Mouse (Mus musculus) CH12.LX (cell line): ENCODE measurements around the gene Uxs1. TPM values are rescaled to one million over a fixed set of nuclear protein-coding genes. Genes with fewer than 3 reads are reported as not detected.

Source experiments
- DNase-seq: peaks from one replicate; pipeline ENCODE4 v3.0.0-alpha.2; 2013; ENCODE audit errors: extremely low read depth
- H3K27ac ChIP-seq: 2 replicates; pipeline ENCODE4 v1.5.1; 2012; ENCODE audit warnings: low read depth, mild to moderate bottlenecking, control low read depth, moderate library complexity; ENCODE audit not compliant: insufficient read depth
- H3K27me3 ChIP-seq: replicated peaks from 2 replicates; pipeline ENCODE3; 2012; ENCODE audit warnings: inconsistent platforms
- H3K36me3 ChIP-seq, 2 experiments: replicated peaks in 1 of 2; 2 replicates each; pipeline versions ENCODE3 to v1.6.1; 2012; ENCODE audit warnings: inconsistent platforms in 1 of 2, low read length in 1 of 2, mild to moderate bottlenecking in 1 of 2, mixed read lengths in 1 of 2, moderate library complexity in 1 of 2; ENCODE audit not compliant: control insufficient read depth in 1 of 2, insufficient read depth in 1 of 2
- H3K4me1 ChIP-seq, 2 experiments: 2 replicates each; pipeline ENCODE4 v1.6.1; 2012; ENCODE audit warnings: inconsistent platforms in 1 of 2, moderate library complexity in 1 of 2; ENCODE audit not compliant: insufficient read depth in 2 of 2, control insufficient read depth in 1 of 2
- H3K4me2 ChIP-seq: 2 replicates; pipeline ENCODE4 v1.6.1; 2012; ENCODE audit warnings: low read depth, mild to moderate bottlenecking, control low read depth; ENCODE audit not compliant: poor library complexity, insufficient read depth, severe bottlenecking
- H3K4me3 ChIP-seq, 3 experiments: fragments of 150-350 bp in 1 of 3; sonication (generic) in 1 of 3; replicated peaks in 1 of 3; 2 replicates each; pipeline versions ENCODE3 to v1.5.1; 2011 to 2012; ENCODE audit warnings: low read depth in 2 of 3, low read length in 2 of 3, mild to moderate bottlenecking in 2 of 3, moderate library complexity in 2 of 3, control low read depth in 1 of 3, improper control_type of control experiment in 1 of 3, inconsistent platforms in 1 of 3, mixed read lengths in 1 of 3; ENCODE audit not compliant: poor library complexity in 1 of 3
- H3K79me2 ChIP-seq: replicated peaks from 2 replicates; pipeline ENCODE4 v1.6.1; 2012; ENCODE audit warnings: mild to moderate bottlenecking, moderate library complexity; ENCODE audit not compliant: control insufficient read depth, poor library complexity, insufficient read depth, severe bottlenecking; ENCODE audit errors: extremely low read depth
- H3K9ac ChIP-seq: 2 replicates; pipeline ENCODE4 v1.6.1; 2012; ENCODE audit warnings: low read depth, mild to moderate bottlenecking, control low read depth, moderate library complexity; ENCODE audit not compliant: insufficient read depth
- H3K9me3 ChIP-seq: replicated peaks from 2 replicates; pipeline ENCODE3; 2012; ENCODE audit warnings: low read length, inconsistent platforms, mixed read lengths
- GABPA ChIP-seq: IDR thresholded peaks from 2 replicates; pipeline ENCODE4 v1.6.1; 2012; ENCODE audit warnings: low read depth, low read length, improper control_type of control experiment, inconsistent platforms; ENCODE audit not compliant: insufficient replicate concordance
- JUN ChIP-seq: IDR thresholded peaks from 2 replicates; pipeline ENCODE4 v1.6.1; 2011; ENCODE audit warnings: low read depth, mild to moderate bottlenecking, low read length, improper control_type of control experiment, moderate library complexity; ENCODE audit not compliant: insufficient read depth
- MAX ChIP-seq: IDR thresholded peaks from 2 replicates; pipeline ENCODE4 v1.6.1; 2011; ENCODE audit warnings: low read length, improper control_type of control experiment
- MAZ ChIP-seq: IDR thresholded peaks from 2 replicates; pipeline ENCODE4 v1.6.1; 2012; ENCODE audit warnings: low read depth, mild to moderate bottlenecking, inconsistent platforms, low read length, improper control_type of control experiment, moderate library complexity
- MEF2A ChIP-seq: IDR thresholded peaks from 2 replicates; pipeline ENCODE4 v1.6.1; 2014; ENCODE audit warnings: low read depth, mild to moderate bottlenecking, inconsistent platforms, low read length, improper control_type of control experiment, borderline replicate concordance
- MXI1 ChIP-seq: IDR thresholded peaks from 2 replicates; pipeline ENCODE4 v1.6.1; 2011; ENCODE audit warnings: mild to moderate bottlenecking, low read depth, low read length, improper control_type of control experiment
- NRF1 ChIP-seq: IDR thresholded peaks from 2 replicates; pipeline ENCODE4 v1.6.1; 2014; ENCODE audit warnings: low read depth, mild to moderate bottlenecking, inconsistent platforms, low read length, improper control_type of control experiment, moderate library complexity
- POLR2AphosphoS2 ChIP-seq: IDR thresholded peaks from 2 replicates; pipeline ENCODE4 v1.6.1; 2011; ENCODE audit warnings: low read depth, low read length, improper control_type of control experiment
- RCOR1 ChIP-seq: conservative IDR thresholded peaks from 2 replicates; pipeline ENCODE4 v1.6.1; 2012; ENCODE audit warnings: low read depth, mild to moderate bottlenecking, inconsistent platforms, low read length, improper control_type of control experiment
- SMC3 ChIP-seq: IDR thresholded peaks from 2 replicates; pipeline ENCODE4 v1.6.1; 2011; ENCODE audit warnings: low read depth, low read length, improper control_type of control experiment
- UBTF ChIP-seq: IDR thresholded peaks from 2 replicates; pipeline ENCODE4 v1.6.1; 2012; ENCODE audit warnings: low read depth, mild to moderate bottlenecking, inconsistent platforms, low read length, improper control_type of control experiment, moderate library complexity
- USF1 ChIP-seq: IDR thresholded peaks from 2 replicates; pipeline ENCODE4 v1.6.1; 2014; ENCODE audit warnings: low read depth, mild to moderate bottlenecking, inconsistent platforms, low read length, improper control_type of control experiment
- ZNF384 ChIP-seq: IDR thresholded peaks from 2 replicates; pipeline ENCODE4 v1.6.1; 2012; ENCODE audit warnings: low read depth, low read length, improper control_type of control experiment, inconsistent platforms
- dilution Hi-C: fragments of 300-500 bp; cut with MboI; formaldehyde crosslinking; loops from 2 replicates; pipeline ENCODE4 v1.14.3; 2020; ENCODE audit warnings: low sequenced_read_pairs; ENCODE audit not compliant: extremely low pct_unique_long_range_greater_than_20kb, extremely low pct_ligation_motif_present
- in situ Hi-C: fragments of 300-500 bp; cut with MboI; formaldehyde crosslinking; loops from 3 replicates; pipeline ENCODE4 v1.14.3; 2019; ENCODE audit warnings: low sequenced_read_pairs, low pct_ligation_motif_present, low pct_unique_long_range_greater_than_20kb, mixed read lengths
- polyA plus RNA-seq: library from polyadenylated mRNA; unstranded; fragments of >175 nt; gene quantifications from 2 replicates; pipeline ENCODE4 v1.2.1, GENCODE M21; 2012; ENCODE audit warnings: low read depth; ENCODE audit not compliant: insufficient read length
- total RNA-seq, 2 experiments: library from RNA; depleted of rRNA; stranded (reverse); fragments of 300-350 nt in 1 of 2; fragments of >200 nt in 1 of 2; gene quantifications; 2 replicates each; pipeline ENCODE4 v1.2.3; 2012 to 2014

The Uxs1 gene
- total and polyA plus RNA-seq, 3 experiments = 18.4 to 33.3 (median 31.3) TPM

DNA sequence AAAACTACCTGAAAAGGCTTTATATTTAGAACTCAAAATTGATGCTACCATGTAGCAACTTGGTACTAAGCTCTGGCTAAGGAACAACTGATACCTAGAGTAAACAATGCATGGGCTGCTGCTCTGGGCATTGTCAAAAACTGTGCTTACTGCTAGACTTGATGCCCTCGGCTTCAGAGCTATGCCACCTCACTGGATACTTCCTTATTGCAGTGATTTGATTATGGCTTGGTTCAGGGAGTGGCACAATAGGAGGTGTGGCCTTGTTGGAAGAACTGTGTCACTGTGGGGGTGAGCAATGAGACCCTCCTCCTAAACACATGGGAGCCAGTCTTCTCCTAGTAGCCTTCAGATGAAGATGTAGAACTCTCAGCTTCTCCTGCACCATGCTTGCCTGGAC lies 58.3 kb downstream of the Uxs1 start:
- peaks cover 31 to 87% of the 10 kb centered on the region in 2 experiments for H3K36me3 ChIP-seq
- dilution Hi-C loops = no loop called here

DNA sequence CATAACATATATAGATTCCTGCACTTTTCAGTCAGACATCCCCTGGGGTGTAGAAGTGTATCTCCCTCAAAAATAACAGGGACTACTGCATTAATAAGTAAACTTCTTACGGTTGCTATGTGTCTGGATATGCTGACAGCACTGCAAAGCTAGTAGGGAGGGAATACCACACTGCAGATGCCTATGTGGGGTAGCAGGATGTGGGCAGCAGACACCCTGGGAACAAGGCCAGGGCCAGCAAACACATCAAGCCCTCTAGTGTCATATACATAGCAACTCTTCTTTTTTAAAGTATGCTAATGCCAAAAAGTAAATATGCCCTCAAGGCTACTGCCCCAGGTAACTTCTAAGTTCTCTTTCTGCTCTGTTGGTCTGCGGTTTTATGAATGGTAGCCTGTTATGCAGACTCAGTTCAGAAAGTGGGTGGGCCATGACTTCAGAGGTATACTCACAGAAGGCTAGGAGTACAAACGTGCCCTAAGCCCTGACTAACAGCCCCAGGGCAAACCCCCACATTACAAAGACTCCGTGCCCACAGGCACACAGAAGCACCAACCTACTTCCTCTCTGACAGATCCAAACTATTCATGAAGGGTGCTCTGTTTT lies 59.1 kb downstream of the Uxs1 start:
- TF ChIP-seq JUN (no peak), MAX (no peak), SMC3 (no peak), UBTF (no peak)
- no peak for DNase-seq
- Histone ChIP-seq H3K9ac (no peak overlapping the region), H3K4me3 (no peak overlapping the region), H3K27me3 (no peaks in the 10 kb centered on the region), H3K36me3 (peaks cover 28 to 87% of the 10 kb centered on the region in 2 experiments), H3K27ac (no peak overlapping the region), H3K9me3 (no peaks in the 10 kb centered on the region), H3K4me1 (no peaks in the 10 kb centered on the region), H3K79me2 (no peaks in the 10 kb centered on the region), H3K4me2 (no peak overlapping the region)
- dilution Hi-C loops (no loop called here), in situ Hi-C loops (loop anchor here (25.0 kb wide), 1 partner anchor 269 kb away; no protein-coding TSS in a partner anchor)

More for the DNA sequence above, 58.3 kb downstream of the Uxs1 start:
- no peak overlapping the region for H3K4me2 ChIP-seq
- TF ChIP-seq USF1 = no peak
- no peak for TF ChIP-seq ZNF384
- TF ChIP-seq SMC3 = no peak
- no peak for TF ChIP-seq MAZ
- no peak for TF ChIP-seq POLR2AphosphoS2
- H3K4me3 ChIP-seq = no peak overlapping the region
- no peaks in the 10 kb centered on the region for H3K9me3 ChIP-seq
- no peak overlapping the region for H3K9ac ChIP-seq
- no peaks in the 10 kb centered on the region for H3K27me3 ChIP-seq
- H3K79me2 ChIP-seq = no peaks in the 10 kb centered on the region
- no peak for DNase-seq
- no peak overlapping the region for H3K27ac ChIP-seq
- in situ Hi-C loops = loop anchor here (25.0 kb wide), 1 partner anchor 268 kb away; no protein-coding TSS in a partner anchor
- H3K4me1 ChIP-seq = no peaks in the 10 kb centered on the region; a peak in 1 of 4 replicates

DNA sequence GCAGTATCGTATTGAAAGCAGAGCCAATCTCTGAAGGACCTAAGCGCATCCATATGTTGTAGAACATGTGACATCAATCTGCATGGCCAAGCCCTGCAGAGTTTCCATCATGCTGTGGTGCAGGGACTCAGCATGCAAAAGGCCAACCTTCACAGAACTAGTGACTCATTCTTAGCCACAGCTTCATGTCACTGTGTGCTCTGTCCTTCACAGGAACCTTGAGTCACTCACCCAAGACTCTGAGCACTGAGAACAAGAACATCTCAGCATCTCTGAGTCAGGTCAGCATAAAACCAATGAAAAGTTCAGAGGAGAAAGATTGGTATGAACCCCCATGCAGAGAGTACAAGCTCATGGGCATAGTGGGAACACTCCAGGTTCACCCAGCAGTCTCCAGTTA lies 61.3 kb downstream of the Uxs1 start:
- peaks cover 25 to 90% of the 10 kb centered on the region in 2 experiments for H3K36me3 ChIP-seq
- TF ChIP-seq RCOR1 = no peak
- TF ChIP-seq GABPA = no peak
- no peak for TF ChIP-seq NRF1
- no peak for TF ChIP-seq UBTF
- TF ChIP-seq MEF2A = no peak
- TF ChIP-seq MXI1 = no peak
- no peaks in the 10 kb centered on the region for H3K4me1 ChIP-seq
- no peak overlapping the region for H3K9ac ChIP-seq
- DNase-seq = peak; percentile 34
- H3K9me3 ChIP-seq = no peaks in the 10 kb centered on the region
- no peak overlapping the region for H3K27ac ChIP-seq
- dilution Hi-C loops = no loop called here
- H3K4me2 ChIP-seq = no peak overlapping the region
- H3K4me3 ChIP-seq = no peak overlapping the region
- no peaks in the 10 kb centered on the region for H3K27me3 ChIP-seq
- H3K79me2 ChIP-seq = no peaks in the 10 kb centered on the region
- in situ Hi-C loops = loop anchor here (25.0 kb wide), 1 partner anchor 271 kb away; no protein-coding TSS in a partner anchor
